Mouse (Mus musculus) lung, postnatal 0 days (tissue): ENCODE results near the gene Ap3d1.

Source experiments
- CTCF ChIP-seq: IDR thresholded peaks from 2 replicates; pipeline ENCODE4 v1.5.1; 2016; ENCODE audit warnings: antibody characterized with exemption, mild to moderate bottlenecking
- EP300 ChIP-seq: IDR thresholded peaks from 2 replicates; pipeline ENCODE4 v1.6.1; 2016; ENCODE audit warnings: antibody characterized with exemption, mild to moderate bottlenecking, control low read depth

GRCm38 (mm10) chr10:80774981-80775380, 32.9 kb upstream of the Ap3d1 start:
- TF ChIP-seq CTCF (no peak), EP300 (no peak)
